Mouse (Mus musculus) heart, postnatal 0 days (tissue): ENCODE measurements around the gene Cox14.
"Not testable (repeated sequence)": the region's sequence is repeated elsewhere in the genome, so short reads cannot be mapped to it uniquely, and the experiment has no call there.

Experiments
- CTCF ChIP-seq: IDR thresholded peaks from 2 replicates; pipeline ENCODE4 v1.5.1; 2016; ENCODE audit warnings: antibody characterized with exemption, control low read depth, low read depth
- EP300 ChIP-seq: IDR thresholded peaks from 2 replicates; pipeline ENCODE4 v1.6.1; 2016; ENCODE audit warnings: antibody characterized with exemption, low read depth

DNA sequence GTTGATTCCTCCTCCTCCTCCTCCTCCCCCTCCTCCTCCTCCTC lies 47.3 kb downstream of the Cox14 start, which contains the start of gene Cers5:
- TF ChIP-seq CTCF, EP300: not testable (repeated sequence)
